Mouse (Mus musculus) olfactory bulb, adult 2 months (tissue): ENCODE results near the gene H2al1e. TPM values are rescaled to one million over a fixed set of nuclear protein-coding genes. Genes with fewer than 3 reads are reported as not detected.
"Not testable (repeated sequence)": the region's sequence is repeated elsewhere in the genome, so short reads cannot be mapped to it uniquely, and the experiment has no call there.

Source experiments
- H3K27ac ChIP-seq: fragments of 200-500 bp; 2 replicates; pipeline ENCODE4 v1.5.1; 2012; ENCODE audit warnings: low read depth, low read length; ENCODE audit not compliant: insufficient read depth
- H3K4me1 ChIP-seq: fragments of 200-500 bp; 2 replicates; pipeline ENCODE4 v1.6.1; 2012; ENCODE audit warnings: low read length; ENCODE audit not compliant: control insufficient read depth, insufficient read depth
- H3K4me3 ChIP-seq: fragments of 200-500 bp; 2 replicates; pipeline ENCODE4 v1.5.1; 2012; ENCODE audit warnings: mild to moderate bottlenecking, low read depth, low read length, moderate library complexity; ENCODE audit not compliant: insufficient read depth
- CTCF ChIP-seq: fragments of 200-500 bp; IDR thresholded peaks from 2 replicates; pipeline ENCODE4 v1.5.1; 2012; ENCODE audit warnings: low read depth, mild to moderate bottlenecking, low read length, moderate library complexity; ENCODE audit not compliant: insufficient read depth
- POLR2A ChIP-seq: fragments of 200-500 bp; IDR thresholded peaks from 2 replicates; pipeline ENCODE4 v1.6.1; 2012; ENCODE audit warnings: mild to moderate bottlenecking, low read depth, low read length, moderate library complexity; ENCODE audit not compliant: insufficient read depth
- WGBS: fragments of 180-500 bp; shearing (Covaris S2); methylation state at CpG from one replicate; pipeline ENCODE4 v1.1.7; 2018; 5-methylcytosine and 5-hydroxymethylcytosine counted together
- polyA plus RNA-seq: library from polyadenylated mRNA; stranded (reverse); fragments of >200 nt; gene quantifications from 2 replicates; pipeline ENCODE4 v1.2.4, GENCODE M21; 2012; ENCODE audit warnings: low replicate concordance; ENCODE audit not compliant: missing spikeins, insufficient read depth, insufficient read length

The H2al1e gene
- polyA plus RNA-seq, 1 experiment, result not detected

DNA sequence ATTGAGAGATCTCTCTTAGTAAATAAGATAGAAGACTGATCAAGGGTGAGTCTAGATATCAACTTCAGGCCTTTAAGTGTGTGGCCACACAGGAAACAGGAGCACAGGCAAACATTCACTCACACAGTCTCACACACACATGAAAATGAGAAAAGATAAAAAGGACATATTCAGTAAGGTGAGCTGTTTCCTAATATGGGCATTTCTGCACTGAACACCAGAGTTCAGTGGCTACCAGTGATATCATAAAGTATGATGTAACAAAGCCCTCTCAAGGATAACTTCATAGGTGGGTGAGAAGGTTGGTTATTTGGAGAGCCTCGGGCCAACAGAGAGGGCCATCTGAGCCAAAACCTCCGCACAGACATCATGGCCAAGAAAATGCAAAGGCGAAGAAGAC lies 6.2 kb downstream of the H2al1e start, which contains the start of gene H2al1g:
TSS of gene H2al1g (plus strand) at position 301 of the 400 bp plus-strand sequence.
- H3K27ac ChIP-seq, H3K4me3 ChIP-seq, H3K4me1 ChIP-seq: not testable (repeated sequence)
- no CpG with 5 or more reads among the region's 3 CpGs for WGBS

DNA sequence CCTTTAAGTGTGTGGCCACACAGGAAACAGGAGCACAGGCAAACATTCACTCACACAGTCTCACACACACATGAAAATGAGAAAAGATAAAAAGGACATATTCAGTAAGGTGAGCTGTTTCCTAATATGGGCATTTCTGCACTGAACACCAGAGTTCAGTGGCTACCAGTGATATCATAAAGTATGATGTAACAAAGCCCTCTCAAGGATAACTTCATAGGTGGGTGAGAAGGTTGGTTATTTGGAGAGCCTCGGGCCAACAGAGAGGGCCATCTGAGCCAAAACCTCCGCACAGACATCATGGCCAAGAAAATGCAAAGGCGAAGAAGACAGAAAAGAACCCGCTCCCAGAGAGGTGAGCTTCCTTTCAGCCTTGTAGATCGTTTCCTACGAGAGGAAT lies 9.5 kb downstream of the H2al1e start, which contains the start of gene H2al1h:
TSS of gene H2al1h (plus strand) at position 301 of the 400 bp plus-strand sequence.
- no CpG with 5 or more reads among the region's 6 CpGs for WGBS
- H3K4me3 ChIP-seq, H3K27ac ChIP-seq, H3K4me1 ChIP-seq: not testable (repeated sequence)

GRCm38 (mm10) chrX:11324359-11324758 lies 12.6 kb downstream of the H2al1e start, which contains the start of gene H2al1i:
TSS of gene H2al1i (plus strand) at chrX:11324659.
- H3K27ac ChIP-seq, H3K4me1 ChIP-seq, H3K4me3 ChIP-seq: not testable (repeated sequence)
- WGBS, result 92% methylated on average over 2 of the region's 5 CpGs

- H3K4me1 ChIP-seq, H3K4me3 ChIP-seq, H3K27ac ChIP-seq: not testable (repeated sequence)
- WGBS, result 88% methylated on average over 2 of the region's 2 CpGs
These were observed 15.8 kb downstream of the H2al1e start, which contains the start of gene H2al1j for GRCm38 (mm10) chrX:11327522-11327921. TSS of gene H2al1j (plus strand) at chrX:11327822.

GRCm38 (mm10) chrX:11345762-11346161 lies 34.0 kb downstream of the H2al1e start:
- H3K27ac ChIP-seq, result no peak overlapping the region
- no peak overlapping the region for H3K4me3 ChIP-seq
- 65% methylated on average over 9 of the region's 9 CpGs for WGBS
- no peaks in the 10 kb centered on the region; the same call in 1 of the 2 replicates for H3K4me1 ChIP-seq
- TF ChIP-seq POLR2A (no peak), CTCF (no peak)

- TF ChIP-seq POLR2A (no peak), CTCF (no peak)
- WGBS, result 83% methylated on average over 3 of the region's 3 CpGs
- Histone ChIP-seq H3K4me1 (no peaks in the 10 kb centered on the region; the same call in 1 of the 2 replicates), H3K27ac (no peak overlapping the region), H3K4me3 (no peak overlapping the region)
These were observed 35.0 kb downstream of the H2al1e start for GRCm38 (mm10) chrX:11346756-11347155.

- Histone ChIP-seq H3K4me3 (no peak overlapping the region), H3K27ac (no peak overlapping the region), H3K4me1 (no peaks in the 10 kb centered on the region)
- no peak for TF ChIP-seq POLR2A
- TF ChIP-seq CTCF, result no peak
- 93% methylated on average over 6 of the region's 6 CpGs for WGBS
These were observed 49.1 kb downstream of the H2al1e start for GRCm38 (mm10) chrX:11360823-11361222.

DNA sequence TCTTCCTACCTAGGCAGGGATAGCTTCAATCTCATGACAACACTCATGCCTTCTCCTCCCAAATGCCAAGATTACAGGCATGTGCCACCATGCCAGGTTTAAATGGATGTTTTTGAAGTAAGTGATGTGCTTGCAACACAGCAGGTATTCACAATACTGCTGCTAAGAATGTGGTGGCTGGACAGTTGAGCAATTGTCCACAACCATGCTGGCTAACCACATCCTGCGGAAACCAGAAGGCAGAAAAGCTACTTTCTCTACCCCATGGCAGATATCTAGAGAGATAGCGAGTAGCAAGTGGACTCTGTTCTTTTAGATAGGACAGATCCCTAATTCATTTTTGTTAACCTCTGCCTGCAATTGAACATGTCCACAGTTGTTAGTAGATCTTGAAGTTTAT lies 49.5 kb downstream of the H2al1e start:
- TF ChIP-seq POLR2A (no peak), CTCF (no peak)
- no peaks in the 10 kb centered on the region for H3K4me1 ChIP-seq
- H3K27ac ChIP-seq, result no peak overlapping the region
- no peak overlapping the region for H3K4me3 ChIP-seq
- 87% methylated on average over 2 of the region's 2 CpGs for WGBS

Other genes starting within 250 kb of the H2al1e start
- not detected in 2 replicates for gene H2al1a, start 12.7 kb upstream of the H2al1e start, polyA plus RNA-seq
- gene H2al1b, start 9.5 kb upstream of the H2al1e start, polyA plus RNA-seq, result not detected in 2 replicates
- not detected in 2 replicates for gene H2al1c, start 6.3 kb upstream of the H2al1e start, polyA plus RNA-seq
- gene H2al1d, start 3.1 kb upstream of the H2al1e start, polyA plus RNA-seq, result not detected in 2 replicates
- gene H2al1f, start 3.2 kb downstream of the H2al1e start, polyA plus RNA-seq, result not detected in 2 replicates
- not detected in 2 replicates for gene H2al1g, start 6.3 kb downstream of the H2al1e start, polyA plus RNA-seq
- gene H2al1h, start 9.6 kb downstream of the H2al1e start, polyA plus RNA-seq, result not detected in 2 replicates
- not detected in 2 replicates for gene H2al1i, start 12.7 kb downstream of the H2al1e start, polyA plus RNA-seq
- gene H2al1j, start 15.9 kb downstream of the H2al1e start, polyA plus RNA-seq, result not detected in 2 replicates